Mouse (Mus musculus): ENCODE measurements around the gene Clcn1. TPM values are rescaled to one million over a fixed set of nuclear protein-coding genes. Genes with fewer than 3 reads are reported as not detected.

Clcn1 gene
- polyA plus RNA-seq, 3 experiments from 2014 or later: not detected

GRCm38 (mm10) chr6:42350968-42351775 lies 64.7 kb downstream of the Clcn1 start:
- ATAC-seq: no peak

- no peak for ATAC-seq
Observed at GRCm38 (mm10) chr6:42351776-42352485, 65.4 kb downstream of the Clcn1 start.

GRCm38 (mm10) chr6:42352486-42352846 lies 66.0 kb downstream of the Clcn1 start:
- ATAC-seq: no peak

DNA sequence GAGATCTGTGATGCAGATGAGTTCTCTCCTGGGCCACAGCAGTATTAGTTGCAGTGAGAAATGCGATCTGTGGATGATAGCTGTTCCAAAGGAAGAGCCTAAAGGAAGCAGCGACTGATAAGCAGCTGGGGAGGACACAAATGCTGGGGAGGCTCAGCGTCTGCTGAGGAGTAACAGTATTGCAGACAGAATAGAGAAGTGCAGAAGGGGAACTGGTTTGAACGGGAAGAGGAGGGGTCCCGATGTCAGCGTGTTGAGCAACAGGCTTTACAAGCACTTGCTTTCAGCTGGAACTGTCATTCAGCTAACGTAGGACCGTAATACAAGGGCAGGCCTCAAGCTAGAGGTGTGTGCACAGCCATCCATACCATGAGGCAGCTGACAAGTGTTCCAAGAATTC lies 66.7 kb downstream of the Clcn1 start:
- ATAC-seq: no peak

DNA sequence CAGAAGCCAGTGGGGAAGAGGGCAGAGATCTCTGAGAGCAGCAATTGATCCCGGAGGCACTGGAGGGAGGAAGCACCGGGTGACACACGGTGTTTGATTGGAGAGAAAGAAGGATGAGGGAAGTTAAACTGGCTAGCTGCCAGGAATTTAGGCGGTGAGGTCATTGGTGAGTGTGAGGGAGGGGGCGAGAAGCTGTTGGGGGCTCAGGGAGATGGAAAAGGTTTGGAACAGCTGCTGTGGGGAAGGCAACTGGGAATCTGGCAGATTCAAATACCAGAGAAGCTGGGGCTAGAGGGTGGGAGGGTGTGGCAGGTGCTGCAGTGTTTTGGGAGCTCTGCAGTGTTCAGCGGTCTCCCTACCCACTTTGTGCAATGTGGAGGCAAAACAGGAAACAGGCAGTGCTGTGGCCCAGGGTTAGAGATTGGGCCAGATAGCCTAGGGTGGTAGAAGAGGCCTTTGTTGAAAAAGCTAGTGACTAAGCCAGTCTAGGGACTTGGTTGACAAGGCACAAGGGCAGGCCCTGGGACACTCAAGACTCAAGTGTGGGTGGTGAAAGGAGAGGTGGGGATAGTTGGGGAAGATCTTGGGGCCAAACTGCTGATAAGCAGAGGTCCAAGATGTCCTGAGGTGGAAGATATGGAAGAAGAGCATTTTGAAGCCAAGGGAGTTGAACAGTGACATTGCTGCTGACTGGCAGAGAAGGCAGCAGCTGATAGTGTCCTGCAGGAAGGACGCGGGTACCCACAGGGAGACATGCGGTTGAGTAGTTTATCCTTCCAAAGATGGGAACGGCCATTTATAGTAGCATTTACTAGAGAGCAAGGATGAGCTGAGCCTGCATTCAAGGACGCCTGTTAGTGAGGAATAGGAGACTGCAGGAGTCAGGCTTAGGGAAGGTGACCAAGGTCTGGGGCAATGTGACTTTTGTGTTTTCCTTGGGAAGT lies 67.9 kb downstream of the Clcn1 start:
- no peak for ATAC-seq

DNA sequence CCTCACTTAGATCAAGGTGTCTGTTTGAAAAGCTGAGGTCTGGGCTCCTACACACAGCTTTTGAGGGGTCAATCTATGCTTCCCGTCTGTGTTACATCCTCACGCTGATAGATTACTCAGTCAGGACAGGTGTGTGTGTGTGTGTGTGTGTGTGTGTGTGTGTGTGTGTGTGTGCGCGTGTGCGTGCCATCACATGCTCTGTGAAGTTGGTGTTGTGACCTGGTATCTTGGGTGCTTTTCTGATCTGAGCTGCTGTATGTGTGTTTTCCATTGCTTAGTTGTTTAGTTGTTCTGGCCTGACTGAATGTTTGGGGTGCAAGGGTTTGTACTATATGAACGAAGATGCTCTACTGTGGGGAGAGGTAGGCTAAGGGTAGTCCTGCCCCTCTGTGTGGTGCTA lies 68.9 kb downstream of the Clcn1 start:
- ATAC-seq: no peak

DNA sequence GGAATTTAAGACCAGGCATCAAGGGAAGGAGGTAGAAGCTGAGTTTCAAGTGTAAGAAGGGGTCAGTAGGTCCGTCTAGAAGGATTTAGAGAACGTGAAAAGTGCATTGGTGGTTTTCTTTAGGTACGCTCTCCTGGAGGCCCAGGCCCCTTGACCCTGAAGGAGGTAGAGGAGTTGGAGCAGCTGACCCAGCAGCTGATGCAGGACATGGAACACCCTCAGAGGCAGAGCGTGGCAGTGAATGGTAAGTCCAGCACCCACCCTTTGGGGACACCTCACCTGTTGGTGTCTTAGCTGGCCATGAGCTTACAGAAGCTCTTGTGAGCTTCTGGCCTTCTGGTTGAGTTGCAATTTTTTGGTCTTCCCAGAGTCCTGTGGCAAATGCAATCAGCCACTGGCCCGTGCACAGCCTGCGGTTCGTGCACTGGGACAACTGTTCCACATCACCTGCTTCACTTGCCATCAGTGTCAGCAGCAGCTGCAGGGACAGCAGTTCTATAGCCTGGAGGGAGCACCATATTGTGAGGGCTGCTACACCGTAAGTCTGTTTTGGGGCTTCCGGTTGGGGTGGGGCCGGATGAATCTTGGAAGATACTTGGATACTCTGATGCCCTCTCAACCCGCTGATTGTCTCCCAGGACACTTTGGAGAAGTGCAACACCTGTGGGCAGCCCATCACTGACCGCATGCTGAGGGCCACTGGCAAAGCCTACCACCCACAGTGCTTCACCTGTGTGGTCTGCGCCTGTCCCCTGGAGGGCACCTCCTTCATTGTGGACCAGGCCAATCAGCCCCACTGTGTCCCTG lies 69.5 kb downstream of the Clcn1 start:
- ATAC-seq: no peak

DNA sequence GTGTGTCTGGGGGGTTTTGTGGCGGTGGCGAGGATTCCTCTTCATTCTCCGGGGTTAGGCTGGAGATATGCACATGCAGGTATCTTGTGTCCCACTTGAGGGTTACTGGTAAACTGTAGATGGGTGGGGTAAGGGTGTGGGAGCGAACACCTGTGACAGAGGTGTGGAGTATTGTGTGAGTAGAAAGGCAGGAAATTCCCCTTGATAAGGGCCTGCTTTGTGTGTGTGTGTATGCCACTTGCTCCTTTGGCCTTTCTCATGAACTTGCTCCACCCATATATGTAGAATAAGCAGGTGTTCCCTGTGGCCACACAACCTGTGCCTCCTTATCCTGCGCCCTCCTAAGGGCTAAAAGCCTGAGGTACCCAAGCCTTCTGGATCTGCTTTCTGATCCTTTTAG lies 70.4 kb downstream of the Clcn1 start:
- ATAC-seq: no peak

DNA sequence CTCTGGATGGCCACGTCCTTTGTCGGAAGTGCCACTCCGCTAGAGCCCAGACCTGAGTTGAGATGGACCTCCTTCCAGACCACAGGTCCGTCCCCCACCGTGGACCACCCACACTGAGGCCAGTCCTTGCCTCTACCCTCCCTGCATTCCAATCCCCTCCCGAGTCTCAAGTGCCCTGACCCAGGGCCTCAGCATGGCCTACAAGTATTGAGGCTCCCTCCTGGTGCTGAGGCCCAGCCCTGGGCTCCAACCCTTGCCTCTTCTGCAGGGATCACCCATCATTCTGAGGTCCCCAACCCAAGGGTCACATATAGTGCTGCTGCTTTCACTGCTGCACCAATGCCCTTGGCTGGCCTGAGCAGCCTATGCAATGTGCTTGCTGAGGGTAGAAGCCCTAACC lies 71.4 kb downstream of the Clcn1 start:
- ATAC-seq: no peak

GRCm38 (mm10) chr6:42358901-42359300 lies 72.4 kb downstream of the Clcn1 start:
- ATAC-seq: no peak

DNA sequence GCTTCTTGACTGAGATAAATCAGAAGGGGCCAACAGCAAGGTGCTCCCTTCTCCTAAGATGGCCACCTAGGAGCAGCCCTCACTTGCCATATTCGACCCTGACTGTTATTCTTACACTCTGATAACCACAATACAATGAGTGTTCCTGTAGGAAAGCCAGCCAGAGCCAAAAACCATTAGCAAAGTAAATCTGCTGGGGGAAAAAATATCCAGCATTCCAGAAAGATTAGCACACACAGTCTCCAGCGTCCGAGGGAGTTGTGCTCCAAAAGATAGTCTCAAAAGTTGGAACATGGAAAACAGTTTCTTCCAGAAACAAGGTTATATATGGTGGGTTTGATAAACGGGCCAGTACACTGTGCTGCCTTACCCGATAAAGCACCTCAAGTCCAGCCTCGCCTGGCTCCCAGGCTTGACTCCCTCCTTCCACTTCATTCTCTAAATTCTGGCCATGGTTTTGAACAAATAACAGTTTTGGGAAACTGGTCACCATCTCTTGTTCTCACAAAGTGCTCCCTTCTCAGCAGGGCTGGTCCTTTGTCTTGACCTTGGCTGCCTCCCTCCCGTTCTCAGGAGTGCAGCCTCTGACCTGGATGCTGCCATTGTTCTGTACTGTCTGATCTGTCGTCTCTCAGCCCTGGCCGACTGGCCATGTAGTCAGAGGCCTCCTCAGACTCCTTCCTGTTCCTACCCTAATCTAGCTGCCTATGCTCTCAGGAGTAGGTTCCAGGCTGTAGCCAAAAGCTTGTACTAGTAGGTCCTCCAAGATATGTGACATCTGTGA lies 73.1 kb downstream of the Clcn1 start:
- no peak for ATAC-seq

- no peak for ATAC-seq
Observed at GRCm38 (mm10) chr6:42360231-42360840, 73.9 kb downstream of the Clcn1 start.

GRCm38 (mm10) chr6:42361041-42361895 lies 74.8 kb downstream of the Clcn1 start:
- ATAC-seq: no peak

DNA sequence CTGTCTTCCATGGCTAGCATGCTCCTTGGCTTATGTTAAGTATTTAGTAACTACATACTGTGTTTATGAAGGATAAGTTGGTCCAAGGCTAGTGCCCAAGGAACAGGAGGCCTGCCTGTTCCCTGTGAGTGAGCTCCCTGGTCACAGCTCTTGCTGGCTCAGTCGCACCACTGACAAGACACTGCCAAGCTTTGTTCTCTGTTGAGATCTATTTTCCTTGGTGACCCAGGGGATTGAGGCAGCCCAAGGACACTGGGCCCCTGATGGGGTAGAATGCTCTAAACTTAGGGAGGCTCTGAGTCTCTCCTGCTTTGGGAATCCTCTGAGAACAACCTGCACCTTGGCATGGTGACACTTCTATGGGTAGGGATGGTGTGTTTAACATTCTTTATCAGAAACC lies 75.6 kb downstream of the Clcn1 start:
- no peak for ATAC-seq

GRCm38 (mm10) chr6:42362497-42362896 lies 76.0 kb downstream of the Clcn1 start:
- no peak for ATAC-seq

DNA sequence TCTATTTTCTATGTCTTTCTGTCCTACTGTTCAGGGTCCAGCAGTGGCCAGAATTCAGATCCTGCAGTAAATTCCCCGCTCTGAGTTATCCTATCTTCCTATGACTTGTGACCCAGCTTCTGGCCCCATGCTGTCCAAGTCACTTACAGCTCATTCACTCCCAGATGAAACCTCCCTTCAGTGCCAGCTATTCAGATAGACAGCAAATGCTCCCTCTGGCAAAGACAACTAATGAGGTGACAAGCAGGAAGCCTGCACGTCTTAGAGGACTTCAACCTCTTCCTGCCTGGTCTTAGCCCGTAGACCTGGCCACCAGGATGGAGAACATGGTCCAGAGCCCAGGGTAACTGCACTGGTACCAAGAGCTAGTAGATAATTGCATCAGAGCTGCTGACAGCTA lies 76.5 kb downstream of the Clcn1 start:
- no peak for ATAC-seq

- no peak for ATAC-seq
Observed at GRCm38 (mm10) chr6:42364066-42364465, 77.6 kb downstream of the Clcn1 start.

DNA sequence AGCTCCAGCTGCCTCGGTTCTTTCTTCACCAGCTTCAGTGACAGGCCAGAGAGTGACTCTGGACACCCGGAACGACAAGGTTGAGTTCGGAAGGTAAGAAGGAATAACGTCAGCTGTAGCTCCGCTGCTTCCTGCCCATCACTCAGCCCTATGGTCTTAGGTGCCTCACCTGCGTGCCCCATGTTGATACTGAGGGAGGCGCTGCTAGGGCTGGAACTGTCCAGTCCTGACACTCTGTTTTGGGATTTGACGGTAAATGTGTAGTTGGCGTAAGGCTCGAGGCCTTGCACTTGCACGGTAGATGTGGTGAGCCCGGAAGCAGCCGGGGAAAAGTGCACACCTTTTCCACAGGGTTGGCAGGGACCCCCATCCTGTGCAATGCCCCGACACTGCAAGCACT lies 78.1 kb downstream of the Clcn1 start:
- ATAC-seq: no peak

DNA sequence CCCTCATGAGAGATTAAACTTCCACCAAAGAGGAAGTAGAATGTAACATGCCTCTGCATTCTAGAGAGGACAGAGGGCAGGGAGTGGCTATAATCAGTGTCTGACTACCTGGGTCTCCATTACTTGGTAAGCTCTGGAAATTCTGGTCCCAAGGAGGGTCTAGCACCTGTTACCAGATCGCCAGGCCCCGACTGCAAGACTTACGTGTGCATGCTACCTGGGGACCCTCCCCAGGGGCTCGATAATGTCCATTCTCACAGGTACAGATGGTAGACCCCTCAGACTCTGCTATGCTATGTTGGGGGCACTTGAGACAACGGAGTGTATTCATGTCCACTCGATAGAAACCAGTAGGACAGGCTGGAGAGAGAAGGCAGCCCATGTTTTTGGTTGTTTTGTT lies 78.7 kb downstream of the Clcn1 start:
- no peak for ATAC-seq

Data from inflammation-experienced regulatory T-cells, adult 6 months (primary cell).